ENCODE assay signal across 22 mouse cellular contexts in genomic region chrX:12053315-12053914, GRCm38 (mm10).
DNase-seq lines count a peak whose midpoint lies in the region; ATAC-seq and TF ChIP-seq lines count a peak whose summit lies in the region.
"Had no signal": no experiment of that assay in that cellular context is flagged by ENCODE, and none has a peak within 500 bp of the region (broad histone marks: within the 10 kb centered on the region; RNA-seq: fewer than 3 reads in every experiment).

No protein-coding gene starts in this region.

- ATAC-seq in lung, embryonic 14.5 days (ENCODE audit: insufficient read depth) = peak; percentile 75; the same call in 1 of the 2 replicates
- ATAC-seq in lung, postnatal 0 days = peak; percentile 90
- ATAC-seq in intestine, postnatal 0 days = no peak
- ATAC-seq: CD4-positive, CD25-positive, alpha-beta regulatory T cell, adult 4 months; forebrain, embryonic 14.5 days; hindbrain, embryonic 16.5 days had no signal

- no peak overlapping the region for H3K9ac ChIP-seq in lung, embryonic 14.5 days
- no peak overlapping the region for H3K9ac ChIP-seq in lung, postnatal 0 days (replicated peaks; ENCODE audit: low read depth)
- H3K9ac ChIP-seq in intestine, postnatal 0 days (ENCODE audit: low read depth, low read length) = no peak overlapping the region
- H3K9ac ChIP-seq: embryonic facial prominence, embryonic 12.5 days; embryonic facial prominence, embryonic 15.5 days; hindbrain, embryonic 13.5 days had no signal

- 67% methylated on average over 9 of the region's 9 CpGs for WGBS in lung, adult 2 months
- 57% methylated on average over 8 of the region's 9 CpGs for WGBS in lung, embryonic 14.5 days
- 60% methylated on average over 9 of the region's 9 CpGs for WGBS in lung, postnatal 0 days
- 75% methylated on average over 9 of the region's 9 CpGs for WGBS in intestine, postnatal 0 days

- H3K4me3 ChIP-seq in lung, adult 2 months (replicated peaks; ENCODE audit: extremely low read depth, low read depth, low read length) = no peak overlapping the region
- H3K4me3 ChIP-seq in lung, embryonic 14.5 days (ENCODE audit: low read depth, low read length) = no peak overlapping the region
- no peak overlapping the region for H3K4me3 ChIP-seq in lung, postnatal 0 days (ENCODE audit: low read depth, low read length)
- H3K4me3 ChIP-seq in intestine, postnatal 0 days (ENCODE audit: low read depth, low read length) = no peak overlapping the region
- H3K4me3 ChIP-seq: embryonic facial prominence, embryonic 12.5 days; embryonic facial prominence, embryonic 15.5 days; gastrocnemius, adult 2 months; hindbrain, embryonic 13.5 days had no signal

- H3K4me1 ChIP-seq in lung, adult 2 months (ENCODE audit: control insufficient read depth, insufficient read depth, low read length) = peaks cover 2% of the 10 kb centered on the region; the same call in 1 of the 2 replicates
- H3K4me1 ChIP-seq in lung, embryonic 14.5 days (ENCODE audit: insufficient read depth) = no peaks in the 10 kb centered on the region
- no peaks in the 10 kb centered on the region for H3K4me1 ChIP-seq in lung, postnatal 0 days (ENCODE audit: insufficient read depth, low read depth, low read length)
- H3K4me1 ChIP-seq in intestine, postnatal 0 days (replicated peaks; ENCODE audit: control insufficient read depth, insufficient read depth, low read length) = no peaks in the 10 kb centered on the region
- H3K4me1 ChIP-seq: embryonic facial prominence, embryonic 12.5 days had no signal

- no peak overlapping the region for H3K4me2 ChIP-seq in lung, embryonic 14.5 days
- H3K4me2 ChIP-seq in lung, postnatal 0 days (replicated peaks; ENCODE audit: low read depth, low read length) = no peak overlapping the region
- no peak overlapping the region for H3K4me2 ChIP-seq in intestine, postnatal 0 days (replicated peaks; ENCODE audit: low read depth)
- H3K4me2 ChIP-seq: embryonic facial prominence, embryonic 12.5 days; embryonic facial prominence, embryonic 15.5 days; heart, embryonic 11.5 days; hindbrain, embryonic 13.5 days had no signal

- TF ChIP-seq EP300 in lung, postnatal 0 days (IDR thresholded peaks at IDR 0.05) = no peak

- TF ChIP-seq POLR2A in lung, adult 2 months (IDR thresholded peaks at IDR 0.05; ENCODE audit: borderline replicate concordance, extremely low read depth, low read depth, low read length) = no peak

- no peaks in the 10 kb centered on the region for H3K27me3 ChIP-seq in lung, embryonic 14.5 days (ENCODE audit: insufficient read depth, low read length)
- no peaks in the 10 kb centered on the region for H3K27me3 ChIP-seq in lung, postnatal 0 days (replicated peaks; ENCODE audit: insufficient read depth, low read length)
- no peaks in the 10 kb centered on the region for H3K27me3 ChIP-seq in intestine, postnatal 0 days (replicated peaks; ENCODE audit: control insufficient read depth, insufficient read depth, low read length)
- H3K27me3 ChIP-seq: embryonic facial prominence, embryonic 12.5 days; embryonic facial prominence, embryonic 15.5 days had no signal

- H3K36me3 ChIP-seq in lung, embryonic 14.5 days (ENCODE audit: insufficient read depth) = peaks cover 64% of the 10 kb centered on the region
- H3K36me3 ChIP-seq in lung, postnatal 0 days (ENCODE audit: insufficient read depth, low read length) = no peaks in the 10 kb centered on the region
- H3K36me3 ChIP-seq in intestine, postnatal 0 days (ENCODE audit: control insufficient read depth, insufficient read depth) = peaks cover 3% of the 10 kb centered on the region; the same call in 1 of the 2 replicates

- peak; percentile 20 for DNase-seq in lung, adult 2 months
- DNase-seq in lung, embryonic 14.5 days = peak; percentile 43
- peak; percentile 75 for DNase-seq in lung, postnatal 0 days (ENCODE audit: low spot score)
- peak; percentile 64 for DNase-seq in lung, postnatal 36 days
- no peak for DNase-seq in left cerebral cortex, adult 11 months (ENCODE audit: low spot score)
- DNase-seq in frontal cortex, postnatal 10 days (ENCODE audit: low spot score in 2 of 2) = no peak
- DNase-seq: adrenal gland, adult 2 months; adrenal gland, postnatal 14 days; cerebellum, adult 11 months; cerebellum, adult 2 months; cerebellum, adult 9-11 months; cerebellum, postnatal 25 days; gastrocnemius, adult 2 months; gastrocnemius, postnatal 14 days had no signal

- H3K27ac ChIP-seq in lung, embryonic 14.5 days (ENCODE audit: low read depth) = peak overlapping the region; percentile 18; the same call in 1 of the 2 replicates
- no peak overlapping the region for H3K27ac ChIP-seq in lung, postnatal 0 days (ENCODE audit: low read length)
- no peak overlapping the region for H3K27ac ChIP-seq in intestine, postnatal 0 days (ENCODE audit: low read depth, low read length)
- H3K27ac ChIP-seq: embryonic facial prominence, embryonic 12.5 days; embryonic facial prominence, embryonic 15.5 days; gastrocnemius, adult 2 months; hindbrain, embryonic 13.5 days had no signal

- H3K9me3 ChIP-seq in lung, embryonic 14.5 days (ENCODE audit: low read depth, low read length) = no peaks in the 10 kb centered on the region
- H3K9me3 ChIP-seq in lung, postnatal 0 days (ENCODE audit: low read length) = no peaks in the 10 kb centered on the region
- H3K9me3 ChIP-seq in intestine, postnatal 0 days (ENCODE audit: control insufficient read depth) = no peaks in the 10 kb centered on the region
- H3K9me3 ChIP-seq: embryonic facial prominence, embryonic 12.5 days; embryonic facial prominence, embryonic 15.5 days; hindbrain, embryonic 13.5 days had no signal

- no peak for TF ChIP-seq CTCF in lung, adult 2 months (IDR thresholded peaks at IDR 0.05; ENCODE audit: insufficient read depth, low read length)
- TF ChIP-seq CTCF in lung, embryonic 14.5 days (IDR thresholded peaks at IDR 0.05; ENCODE audit: low read depth) = no peak
- no peak for TF ChIP-seq CTCF in lung, postnatal 0 days (IDR thresholded peaks at IDR 0.05)
- no peak for TF ChIP-seq CTCF in intestine, postnatal 0 days (IDR thresholded peaks at IDR 0.05; ENCODE audit: low read depth)

Comparison
In these comparisons a context has a peak if more than half of its experiments do, and no peak if none do; other contexts are left out.
1. DNase-seq: peak in lung, adult 2 months (single experiment), lung, embryonic 14.5 days (single experiment), lung, postnatal 0 days (single experiment) and lung, postnatal 36 days (single experiment); none in left cerebral cortex, adult 11 months (single experiment) and frontal cortex, postnatal 10 days (0 of 2).